Mouse (Mus musculus): ENCODE measurements around the gene Dcaf7.
"Not testable (repeated sequence)": the region's sequence is repeated elsewhere in the genome, so short reads cannot be mapped to it uniquely, and the experiment has no call there.

The Dcaf7 gene

DNA sequence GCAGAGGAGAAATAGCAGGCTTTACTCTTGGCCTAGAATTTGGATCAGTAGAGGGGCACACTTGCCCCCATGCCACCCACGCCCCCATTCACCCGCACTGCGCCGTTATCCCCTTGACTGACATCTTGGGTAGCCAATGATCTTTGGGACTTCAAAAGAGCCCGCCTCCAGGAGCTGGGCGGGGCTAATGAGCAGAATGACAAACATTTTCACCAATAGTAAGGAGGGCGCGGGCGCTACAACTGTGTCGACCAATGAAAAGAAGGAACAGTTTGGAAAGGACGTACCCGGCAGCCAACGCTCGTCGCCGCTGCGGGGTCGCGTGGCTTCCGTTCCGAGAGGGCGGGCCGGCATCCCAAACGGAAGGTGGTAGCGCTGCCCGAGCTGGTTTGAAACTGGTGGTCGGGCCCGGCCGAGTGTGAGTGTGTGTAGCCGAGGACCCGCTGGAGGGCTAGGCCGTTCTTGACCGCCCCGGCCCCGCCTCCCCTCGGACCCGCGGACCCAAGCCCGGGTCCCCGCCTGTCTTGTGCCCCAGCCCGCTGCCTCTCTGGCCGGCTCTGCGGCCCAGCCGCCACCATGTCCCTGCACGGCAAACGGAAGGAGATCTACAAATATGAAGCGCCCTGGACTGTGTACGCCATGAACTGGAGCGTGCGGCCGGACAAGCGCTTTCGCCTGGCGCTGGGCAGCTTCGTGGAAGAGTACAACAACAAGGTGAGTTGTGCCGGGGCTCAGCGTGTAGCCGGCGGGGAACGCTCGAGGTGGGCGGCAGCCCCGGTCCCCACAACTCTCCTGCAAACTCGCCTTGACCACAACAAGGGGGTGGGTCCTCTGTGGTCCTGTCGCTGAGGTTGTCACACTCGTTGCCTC lies at the start of gene Dcaf7:
Gene Dcaf7 (plus strand): TSS at position 325 of the 870 bp plus-strand sequence.
- peak; percentile 100 for DNase-seq (ENCODE audit: low spot score)

DNA sequence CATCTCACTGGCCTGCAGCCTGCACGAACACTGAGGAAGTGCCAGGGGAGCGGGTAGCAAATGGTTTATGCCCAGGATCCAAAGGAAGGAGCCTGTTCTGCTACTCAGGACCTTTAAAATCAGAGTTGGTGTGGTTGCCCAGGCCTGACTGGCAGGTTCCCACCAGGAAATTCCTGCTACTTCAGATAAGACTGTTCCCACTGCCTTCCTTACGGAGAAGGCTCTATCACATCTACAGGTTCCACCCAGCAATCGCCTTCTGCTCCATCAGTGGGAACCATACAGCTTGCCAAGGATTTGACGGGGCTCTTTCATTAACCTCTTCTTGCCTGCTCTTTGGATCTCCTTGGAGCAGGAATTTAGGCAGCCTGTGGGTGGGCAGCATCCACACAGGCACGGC lies 49.2 kb upstream of the Dcaf7 start:
- DNase-seq (ENCODE audit: low spot score): no peak

- DNase-seq (ENCODE audit: low spot score): no peak
These were observed 47.2 kb upstream of the Dcaf7 start for GRCm38 (mm10) chr11:105989446-105989845.

GRCm38 (mm10) chr11:105990231-105990630 lies 46.4 kb upstream of the Dcaf7 start:
- DNase-seq (ENCODE audit: low spot score): no peak

- DNase-seq (ENCODE audit: low spot score): no peak
These were observed 42.3 kb upstream of the Dcaf7 start, which contains the start of gene Ace3 for GRCm38 (mm10) chr11:105994375-105994774. Gene Ace3, plus strand, starts transcription at chr11:105994675.

DNA sequence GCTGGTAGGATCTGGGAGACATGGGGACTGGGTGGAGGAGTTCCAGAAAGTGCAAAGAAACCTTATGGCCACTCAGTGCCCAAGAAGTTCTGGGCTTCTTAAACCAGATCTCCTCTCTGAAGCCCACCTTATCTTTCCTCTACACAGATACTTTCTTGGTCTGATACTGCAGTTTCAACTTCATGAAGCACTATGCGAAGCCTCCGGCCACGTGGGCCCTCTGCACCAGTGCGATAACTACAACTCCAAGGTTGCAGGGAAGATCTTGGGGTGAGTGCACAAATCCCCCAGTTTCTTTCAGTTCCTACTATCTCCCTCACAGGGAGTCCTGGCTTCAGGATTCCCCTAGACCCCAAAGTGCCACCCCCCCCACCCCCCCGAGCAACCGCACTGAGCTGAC lies 36.6 kb upstream of the Dcaf7 start:
- DNase-seq (ENCODE audit: low spot score): no peak

DNA sequence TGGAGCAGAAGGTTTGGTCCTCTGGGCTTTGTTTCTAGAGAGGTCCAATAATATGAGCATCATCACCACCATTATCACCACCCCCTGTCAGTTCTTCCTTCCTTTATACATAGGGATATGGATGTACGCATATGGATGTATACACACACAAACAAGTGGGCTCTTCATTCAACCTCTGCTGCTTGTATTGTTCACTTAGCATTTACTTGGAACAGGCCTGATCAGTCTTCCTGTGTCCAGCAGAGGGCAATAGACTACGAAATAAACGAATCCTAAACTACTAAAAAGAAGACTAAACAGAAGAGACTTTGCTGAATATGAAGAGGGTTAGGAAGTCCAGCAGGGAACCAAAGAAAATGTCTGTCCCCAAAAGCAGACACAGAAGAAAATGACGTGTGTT lies 35.0 kb upstream of the Dcaf7 start:
- DNase-seq (ENCODE audit: low spot score): peak; percentile 55

- DNase-seq (ENCODE audit: low spot score): no peak
These were observed 32.1 kb upstream of the Dcaf7 start for GRCm38 (mm10) chr11:106004576-106004975.

GRCm38 (mm10) chr11:106005970-106006369 lies 30.7 kb upstream of the Dcaf7 start:
- DNase-seq (ENCODE audit: low spot score): no peak

GRCm38 (mm10) chr11:106007821-106008220 lies 28.9 kb upstream of the Dcaf7 start, which contains the start of gene Kcnh6:
Gene Kcnh6, plus strand, starts transcription at chr11:106008124.
- no peak for DNase-seq (ENCODE audit: low spot score)

GRCm38 (mm10) chr11:106012711-106013110 lies 24.0 kb upstream of the Dcaf7 start:
- DNase-seq (ENCODE audit: low spot score): no peak

GRCm38 (mm10) chr11:106013556-106014225 lies 23.0 kb upstream of the Dcaf7 start:
- DNase-seq (ENCODE audit: low spot score): no peak

DNA sequence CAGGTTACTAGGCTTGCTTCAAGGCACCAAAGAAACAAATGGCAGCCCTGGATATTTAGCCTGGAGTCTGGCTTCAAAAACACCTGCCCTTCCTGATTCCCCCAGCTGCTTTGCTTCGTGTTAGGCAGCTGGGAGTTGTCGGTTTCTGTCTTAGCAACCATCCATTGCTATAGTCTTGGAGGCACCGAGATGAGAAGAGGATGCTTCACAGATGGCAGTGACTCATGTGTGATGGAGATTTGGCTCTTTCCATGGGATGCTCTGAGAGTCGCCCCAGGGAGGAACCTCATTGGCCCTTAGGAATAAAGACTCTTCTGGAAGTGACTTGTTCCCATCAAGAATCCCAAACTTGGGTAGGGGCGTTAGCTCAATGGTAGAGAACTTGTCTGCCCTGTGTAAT lies 20.2 kb upstream of the Dcaf7 start:
- no peak for DNase-seq (ENCODE audit: low spot score)

DNA sequence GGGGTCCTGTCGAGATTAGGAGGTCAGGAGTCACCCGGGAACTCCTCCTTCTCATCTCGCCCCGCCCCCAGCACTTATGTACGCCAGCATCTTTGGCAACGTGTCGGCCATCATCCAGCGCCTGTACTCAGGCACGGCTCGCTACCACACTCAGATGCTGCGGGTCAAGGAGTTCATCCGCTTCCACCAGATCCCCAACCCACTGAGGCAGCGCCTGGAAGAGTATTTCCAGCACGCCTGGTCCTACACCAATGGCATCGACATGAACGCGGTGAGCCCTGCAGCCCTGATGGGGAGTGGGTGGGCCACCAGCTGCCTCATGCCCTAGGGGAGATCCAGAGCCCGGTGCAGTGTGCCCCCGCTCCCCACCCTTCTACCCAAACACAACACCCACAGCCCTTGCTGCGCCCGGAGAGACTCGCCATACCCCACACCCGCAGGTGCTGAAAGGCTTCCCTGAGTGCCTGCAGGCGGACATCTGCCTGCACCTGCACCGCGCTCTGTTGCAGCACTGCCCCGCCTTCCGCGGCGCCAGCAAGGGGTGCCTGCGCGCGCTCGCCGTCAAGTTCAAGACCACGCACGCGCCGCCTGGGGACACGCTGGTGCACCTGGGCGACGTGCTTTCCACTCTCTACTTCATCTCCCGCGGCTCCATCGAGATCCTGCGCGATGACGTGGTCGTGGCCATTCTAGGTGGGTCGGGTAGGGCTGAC lies 16.5 kb upstream of the Dcaf7 start:
- DNase-seq (ENCODE audit: low spot score): no peak

DNA sequence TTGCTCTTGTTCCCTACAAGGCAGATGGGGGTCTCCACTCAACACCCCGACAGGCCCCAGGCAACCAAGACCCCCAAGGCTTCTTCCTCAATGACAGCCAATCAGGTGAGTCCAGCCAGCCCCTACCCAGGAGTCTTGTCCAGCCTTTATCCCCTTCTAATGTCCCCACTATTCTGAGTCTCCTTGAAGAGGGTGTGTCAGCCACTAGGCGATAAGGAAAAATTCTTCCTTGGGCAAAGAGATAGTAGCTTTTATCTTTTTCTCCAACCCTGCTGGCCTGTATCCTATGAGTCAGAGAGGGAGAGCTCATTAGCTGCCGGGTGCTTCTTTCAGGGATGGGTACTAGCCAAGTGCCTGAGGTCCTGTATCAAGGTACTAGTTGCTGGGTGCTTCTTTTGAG lies 10.9 kb upstream of the Dcaf7 start:
- no peak for DNase-seq (ENCODE audit: low spot score)

DNA sequence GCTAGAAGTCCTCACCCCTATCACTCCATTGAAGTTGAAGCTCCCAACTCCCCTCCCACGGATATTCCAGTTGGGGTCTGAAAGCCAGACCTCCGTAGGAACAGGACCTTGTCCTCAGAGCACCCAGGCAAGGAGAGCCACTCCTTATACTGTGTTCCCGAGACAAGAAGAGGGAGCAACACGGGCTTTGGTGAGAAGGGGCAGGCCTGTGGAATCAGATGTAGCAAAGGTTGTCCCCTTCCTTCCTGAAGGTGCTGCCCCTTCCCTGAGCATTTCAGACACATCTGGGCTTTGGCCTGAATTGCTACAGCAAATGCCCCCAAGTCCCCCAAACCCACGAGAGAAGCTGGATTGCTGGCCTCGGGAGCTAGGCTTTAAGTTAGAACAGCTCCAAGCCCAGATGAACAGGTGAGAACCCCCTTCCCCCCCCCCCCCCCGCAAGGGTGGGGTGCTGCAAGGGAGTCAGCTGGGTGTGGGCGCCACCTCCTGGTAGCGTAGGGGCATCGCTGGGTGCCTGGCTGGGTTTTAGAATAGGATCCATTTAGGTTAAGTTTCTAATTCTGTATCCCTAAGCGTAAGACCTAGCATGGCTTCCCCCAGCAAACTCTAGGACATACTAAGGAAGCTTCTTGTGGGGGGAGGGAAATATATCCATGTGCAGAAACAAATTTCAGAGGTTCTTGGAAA lies 10.1 kb upstream of the Dcaf7 start:
- DNase-seq (ENCODE audit: low spot score): peak; percentile 63

DNA sequence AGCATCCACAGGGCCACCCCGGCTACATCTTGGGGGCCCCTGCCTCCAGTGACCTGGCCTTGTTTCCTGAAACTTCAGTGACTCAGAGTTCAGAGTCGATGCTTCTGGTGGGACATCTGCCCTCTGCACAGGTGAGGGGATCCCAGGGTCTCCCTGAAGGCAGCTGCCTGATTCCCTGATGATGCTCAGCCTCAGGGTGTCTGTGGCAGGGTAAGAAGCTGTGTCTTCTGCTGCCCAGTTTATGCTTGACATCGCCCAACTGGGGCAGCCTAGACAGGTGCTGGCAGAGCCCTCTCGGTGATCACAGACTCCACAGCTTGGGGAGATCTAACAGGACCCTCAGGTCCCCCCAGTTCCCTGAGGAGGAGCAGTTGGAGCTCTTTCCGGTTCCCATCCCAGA lies 9.1 kb upstream of the Dcaf7 start:
- no peak for DNase-seq (ENCODE audit: low spot score)

- not testable (repeated sequence) for DNase-seq (ENCODE audit: low spot score)
These were observed 4.6 kb upstream of the Dcaf7 start for GRCm38 (mm10) chr11:106032074-106032473.

- DNase-seq (ENCODE audit: low spot score): peak; percentile 49
These were observed 3.2 kb upstream of the Dcaf7 start for GRCm38 (mm10) chr11:106033491-106033919.

GRCm38 (mm10) chr11:106034986-106035385 lies 1.7 kb upstream of the Dcaf7 start:
- DNase-seq (ENCODE audit: low spot score): no peak

DNA sequence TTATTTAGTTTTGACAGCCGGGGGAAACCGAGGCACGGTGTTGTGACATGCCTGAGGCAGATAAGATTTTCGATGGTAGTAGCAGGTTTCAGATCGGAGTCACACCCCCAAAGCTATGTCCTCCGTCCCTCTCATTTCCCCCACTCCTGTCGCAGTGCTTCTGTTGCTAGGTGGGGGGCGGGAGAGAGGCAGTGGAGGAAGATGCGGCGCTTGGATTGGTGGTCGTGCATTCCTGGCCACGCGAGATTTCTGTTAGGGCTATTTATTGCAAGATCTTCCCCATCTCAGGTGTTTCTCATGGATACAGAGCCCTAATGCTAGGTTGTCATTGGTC lies 713 bp downstream of the Dcaf7 start:
- DNase-seq (ENCODE audit: low spot score): no peak

- DNase-seq (ENCODE audit: low spot score): no peak
These were observed 7.7 kb downstream of the Dcaf7 start for GRCm38 (mm10) chr11:106044349-106044748.

Data from layer of hippocampus, adult 9-10 months (tissue).